Mouse (Mus musculus): ENCODE measurements around the gene Cacna2d4. TPM values are rescaled to one million over a fixed set of nuclear protein-coding genes. Genes with fewer than 3 reads are reported as not detected.

Gene Cacna2d4
- total RNA-seq, 2 experiments from 2014 or later = 1.8 to 1.9 TPM

DNA sequence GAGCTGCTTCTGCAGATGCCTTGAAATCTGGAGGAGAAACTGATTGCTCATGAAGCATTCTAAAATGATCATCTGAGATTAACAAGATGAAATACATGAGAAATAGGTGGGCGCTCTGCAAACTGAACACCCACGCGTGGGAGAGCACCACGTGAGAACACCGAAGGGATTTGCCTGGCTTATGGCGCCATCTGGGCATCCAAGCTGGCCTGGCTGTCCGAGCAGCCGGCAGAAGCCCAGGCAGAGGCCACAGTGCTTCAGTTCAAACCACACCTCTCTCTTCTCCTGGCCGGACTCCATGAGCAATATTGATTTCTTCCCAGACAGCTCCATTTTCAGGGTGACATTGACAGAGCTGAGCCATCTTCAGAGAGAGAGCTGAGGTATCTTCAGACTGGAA is 44.4 kb downstream of the Cacna2d4 start:
- peak overlapping the region; percentile 74 for H3K27ac ChIP-seq
- peak; percentile 57 for TF ChIP-seq CTCF (conservative IDR thresholded peaks at IDR 0.05)
- no peak overlapping the region for H3K4me3 ChIP-seq
- DNase-seq (ENCODE audit: low spot score in 2 of 2) = peak; percentile 58 to 69

- no peak for TF ChIP-seq CTCF (conservative IDR thresholded peaks at IDR 0.05)
- Histone ChIP-seq H3K4me3 (no peak overlapping the region), H3K27ac (no peak overlapping the region)
- DNase-seq (ENCODE audit: low spot score in 2 of 2) = no peak
Observed at GRCm38 (mm10) chr6:119301310-119301709, 65.0 kb downstream of the Cacna2d4 start.

- no peak overlapping the region for H3K27ac ChIP-seq
- no peak for DNase-seq (ENCODE audit: low spot score in 2 of 2)
- TF ChIP-seq CTCF (conservative IDR thresholded peaks at IDR 0.05) = no peak
- H3K4me3 ChIP-seq = no peak overlapping the region
Observed at GRCm38 (mm10) chr6:119303331-119303730, 67.0 kb downstream of the Cacna2d4 start.

DNA sequence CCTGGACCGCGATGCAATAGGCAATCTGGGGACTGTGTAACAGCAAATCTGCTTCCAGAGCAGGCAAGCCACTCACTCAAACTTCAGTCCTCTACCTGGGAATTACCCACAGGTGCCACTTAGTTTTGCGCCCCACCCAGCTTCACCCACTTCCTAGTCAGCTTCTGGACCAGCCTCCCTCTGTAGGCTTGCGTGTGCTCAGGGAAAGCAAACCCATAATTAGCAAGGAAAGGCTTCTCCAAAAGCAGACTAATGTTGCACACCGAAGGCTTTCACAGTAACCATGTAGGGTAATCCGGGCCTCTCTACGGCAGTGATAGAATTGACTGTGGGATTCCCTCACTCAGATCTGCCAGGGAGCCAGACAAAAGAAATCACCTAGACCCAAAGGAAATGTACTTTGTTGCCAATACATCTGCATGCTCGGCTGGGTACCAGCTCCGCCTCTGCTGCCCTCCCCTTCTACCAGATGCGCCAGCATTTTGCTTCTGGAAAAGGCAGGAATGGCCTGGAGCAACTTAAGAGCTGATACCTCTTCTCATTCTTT is 71.6 kb downstream of the Cacna2d4 start:
- no peak for DNase-seq (ENCODE audit: low spot score in 2 of 2)
- TF ChIP-seq CTCF (conservative IDR thresholded peaks at IDR 0.05) = no peak
- Histone ChIP-seq H3K4me3 (no peak overlapping the region), H3K27ac (no peak overlapping the region)

GRCm38 (mm10) chr6:119310176-119310575 is 73.8 kb downstream of the Cacna2d4 start:
- TF ChIP-seq CTCF (conservative IDR thresholded peaks at IDR 0.05) = no peak
- no peak overlapping the region for H3K4me3 ChIP-seq
- H3K27ac ChIP-seq = peak overlapping the region; percentile 55
- DNase-seq (ENCODE audit: low spot score in 2 of 2) = peak in 1 of 2 experiments; percentile 50

DNA sequence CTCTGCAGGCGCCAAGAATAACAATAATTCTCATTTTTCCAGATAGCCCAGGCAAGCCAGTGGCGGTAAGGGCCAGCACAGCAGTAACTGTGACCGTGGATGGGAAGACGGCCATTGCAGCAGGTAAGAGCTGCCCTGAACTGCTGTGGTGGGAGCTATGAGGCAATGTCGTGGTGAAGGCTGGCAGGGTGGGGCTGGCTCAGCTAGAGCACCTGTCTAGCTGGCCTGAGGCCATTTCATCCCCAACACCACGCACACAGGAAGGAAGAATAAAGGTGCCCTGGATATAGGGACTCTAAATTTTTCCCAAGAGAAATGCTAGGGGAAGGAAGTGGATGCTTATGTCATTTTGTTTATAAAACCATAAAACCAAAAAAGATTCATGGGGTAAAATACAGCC is 76.1 kb downstream of the Cacna2d4 start:
- DNase-seq (ENCODE audit: low spot score in 2 of 2) = no peak
- Histone ChIP-seq H3K27ac (no peak overlapping the region), H3K4me3 (no peak overlapping the region)
- no peak for TF ChIP-seq CTCF (conservative IDR thresholded peaks at IDR 0.05)

DNA sequence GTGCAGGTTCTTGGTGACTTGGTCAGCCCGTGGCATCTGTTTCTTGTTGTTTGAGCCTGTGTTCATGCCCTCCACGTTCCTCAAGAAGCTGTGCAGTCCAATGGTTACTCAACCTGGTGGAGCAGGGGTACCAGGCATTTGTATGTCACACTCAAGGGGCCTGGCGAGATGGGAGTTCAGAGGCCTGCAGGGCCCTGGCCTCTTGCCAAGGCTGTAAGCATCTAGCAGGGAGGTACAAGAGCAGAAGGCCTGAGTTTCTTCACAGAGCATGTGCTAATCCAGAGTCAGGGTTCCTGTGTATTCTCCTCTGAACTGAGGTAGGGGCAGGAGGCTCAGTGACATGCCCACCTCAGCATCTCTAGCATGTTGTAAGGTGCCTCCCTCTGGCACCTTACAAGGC is 76.8 kb downstream of the Cacna2d4 start:
- TF ChIP-seq CTCF (conservative IDR thresholded peaks at IDR 0.05) = no peak
- no peak overlapping the region for H3K4me3 ChIP-seq
- H3K27ac ChIP-seq = peak overlapping the region; percentile 18; the same call in 1 of the 2 replicates
- no peak for DNase-seq (ENCODE audit: low spot score in 2 of 2)

DNA sequence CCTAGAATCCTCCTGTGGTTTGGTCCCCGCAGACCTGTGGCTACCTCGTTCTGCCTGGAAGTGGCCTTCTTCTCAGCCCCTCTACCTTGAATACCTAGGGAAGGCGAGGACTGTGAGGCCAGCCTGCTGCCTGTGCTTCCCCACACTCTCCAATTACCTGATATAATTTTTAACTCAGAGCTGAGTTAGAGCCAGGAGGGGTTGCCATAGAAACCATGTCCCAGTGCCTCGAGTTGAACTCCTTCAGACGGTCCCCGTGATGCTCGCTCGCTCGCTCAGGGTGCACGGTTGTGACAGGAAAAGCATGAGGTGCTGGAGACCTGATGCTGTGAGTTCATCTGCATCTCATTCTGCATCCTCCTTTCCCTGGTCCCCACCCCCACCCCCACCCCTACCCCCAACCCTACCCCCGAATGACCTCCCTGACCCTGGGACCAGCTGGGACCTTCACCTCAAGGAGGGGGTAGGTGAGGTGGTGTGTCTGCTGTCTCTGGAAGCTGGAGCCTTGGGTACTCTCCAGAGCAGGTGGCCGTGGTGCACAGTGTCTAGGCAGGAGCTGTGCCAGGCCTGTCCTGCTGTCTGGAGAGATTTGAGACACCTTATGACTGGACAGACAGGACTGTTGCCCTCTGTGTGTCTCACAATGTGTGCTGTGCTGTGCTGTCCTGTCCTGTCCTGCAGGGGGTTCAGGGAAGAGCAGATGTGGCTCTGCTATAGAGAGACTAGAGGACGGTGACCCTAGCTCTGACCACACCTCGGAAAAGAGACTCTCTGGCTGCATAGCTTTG is 77.5 kb downstream of the Cacna2d4 start:
- no peak for TF ChIP-seq CTCF (conservative IDR thresholded peaks at IDR 0.05)
- no peak for DNase-seq (ENCODE audit: low spot score in 2 of 2)
- Histone ChIP-seq H3K4me3 (no peak overlapping the region), H3K27ac (peak overlapping the region; percentile 18; the same call in 1 of the 2 replicates)

GRCm38 (mm10) chr6:119314751-119315476 is 78.6 kb downstream of the Cacna2d4 start:
- no peak for DNase-seq (ENCODE audit: low spot score in 2 of 2)
- no peak overlapping the region for H3K4me3 ChIP-seq
- TF ChIP-seq CTCF (conservative IDR thresholded peaks at IDR 0.05) = no peak
- H3K27ac ChIP-seq = peak overlapping the region; percentile 18; the same call in 1 of the 2 replicates

DNA sequence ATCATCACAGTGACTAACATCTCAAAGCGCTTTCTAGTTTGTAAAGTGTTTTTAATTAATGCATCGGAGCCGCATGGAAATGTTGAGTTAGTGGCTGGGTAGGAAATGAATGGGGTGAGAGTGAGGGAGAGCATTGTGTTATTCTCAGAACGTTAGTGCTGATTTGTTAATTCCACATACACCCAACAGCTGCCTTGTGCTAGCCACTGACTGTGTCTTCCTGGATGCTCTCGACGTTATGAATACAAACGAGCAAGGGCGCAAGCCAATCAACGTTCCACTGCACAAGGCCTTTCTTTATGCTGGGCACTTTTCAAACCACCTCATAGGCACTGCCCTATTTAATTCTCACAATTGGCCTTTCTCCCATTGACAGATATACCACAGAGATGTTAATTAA is 82.4 kb downstream of the Cacna2d4 start:
- DNase-seq (ENCODE audit: low spot score in 2 of 2) = peak in 1 of 2 experiments; percentile 48
- no peak for TF ChIP-seq CTCF (conservative IDR thresholded peaks at IDR 0.05)
- Histone ChIP-seq H3K4me3 (no peak overlapping the region), H3K27ac (no peak overlapping the region)

- DNase-seq (ENCODE audit: low spot score in 2 of 2) = no peak
- H3K27ac ChIP-seq = no peak overlapping the region
- TF ChIP-seq CTCF (conservative IDR thresholded peaks at IDR 0.05) = peak; percentile 73
Observed at GRCm38 (mm10) chr6:119319358-119319757, 83.0 kb downstream of the Cacna2d4 start.

DNA sequence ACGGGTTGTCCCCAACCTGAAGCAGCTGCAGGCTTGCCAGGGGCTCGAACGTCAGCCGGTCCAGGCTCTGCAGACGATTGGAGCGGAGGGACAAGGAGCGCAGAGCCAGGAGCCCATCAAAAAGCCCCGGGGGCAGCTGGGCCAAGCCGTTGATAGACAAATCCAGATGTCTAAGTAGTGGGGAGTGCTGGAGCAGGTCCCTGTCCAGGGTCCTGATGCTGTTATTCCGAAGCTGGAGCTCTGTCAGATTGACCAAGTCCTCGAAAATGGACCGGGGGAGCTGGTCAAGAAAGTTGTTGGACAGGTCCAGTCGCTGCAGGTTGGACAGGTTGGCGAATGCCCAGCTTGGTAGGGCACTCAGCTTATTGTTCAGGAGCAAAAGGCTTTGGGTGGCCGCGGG is 84.2 kb downstream of the Cacna2d4 start:
- H3K27ac ChIP-seq = no peak overlapping the region
- no peak for TF ChIP-seq CTCF (conservative IDR thresholded peaks at IDR 0.05)
- H3K4me3 ChIP-seq = no peak overlapping the region
- no peak for DNase-seq (ENCODE audit: low spot score in 2 of 2)

More at GRCm38 (mm10) chr6:119319358-119319757, 83.0 kb downstream of the Cacna2d4 start:
- no peak overlapping the region for H3K4me3 ChIP-seq

GRCm38 (mm10) chr6:119321752-119322151 is 85.4 kb downstream of the Cacna2d4 start:
- TF ChIP-seq CTCF (conservative IDR thresholded peaks at IDR 0.05) = no peak
- Histone ChIP-seq H3K27ac (no peak overlapping the region), H3K4me3 (no peak overlapping the region)
- peak in 1 of 2 experiments; percentile 21 for DNase-seq (ENCODE audit: low spot score in 2 of 2)

Data from layer of hippocampus, adult 2 months (tissue).